Mouse (Mus musculus) stomach, embryonic 14.5 days (tissue): ENCODE results near the gene Myzap. TPM values are rescaled to one million over a fixed set of nuclear protein-coding genes. Genes with fewer than 3 reads are reported as not detected.

ENCODE experiments used
- polyA plus RNA-seq: library from polyadenylated mRNA; unstranded; fragments of >200 nt; fragmentation: Nextera tagmentation; extraction: Ambion mirVana; gene quantifications from 2 replicates; pipeline ENCODE4 v1.2.1, GENCODE M21; 2014

The Myzap gene
- polyA plus RNA-seq, 1 experiment from 2014 or later, result 11.1 TPM

Other genes starting within 250 kb of the Myzap start
- 316 and 328 TPM in 2 replicates for gene Polr2m, start 106.4 kb downstream of the Myzap start, polyA plus RNA-seq
- 11.8 and 12.2 TPM in 2 replicates for gene Cgnl1, start 179.2 kb upstream of the Myzap start, polyA plus RNA-seq